Mouse (Mus musculus) testis, adult 2 months (tissue): Measurements from ENCODE around the gene Xrcc1. TPM values are rescaled to one million over a fixed set of nuclear protein-coding genes. Genes with fewer than 3 reads are reported as not detected.
A peak's percentile ranks its signal among the peaks of the same experiment; 100 is the strongest.
"Not testable (repeated sequence)": the region's sequence is repeated elsewhere in the genome, so short reads cannot be mapped to it uniquely, and the experiment has no call there.

Experiments used
- H3K27ac ChIP-seq: fragments of 200-500 bp; 2 replicates; pipeline ENCODE4 v1.5.1; 2012; ENCODE audit warnings: low read depth, low read length; ENCODE audit not compliant: control insufficient read depth, insufficient read depth
- H3K27me3 ChIP-seq: fragments of 200-500 bp; 2 replicates; pipeline ENCODE4 v1.6.1; 2012; ENCODE audit warnings: mild to moderate bottlenecking, low read length, moderate library complexity; ENCODE audit not compliant: control insufficient read depth, insufficient read depth
- H3K36me3 ChIP-seq: fragments of 200-500 bp; 2 replicates; pipeline ENCODE4 v1.6.1; 2012; ENCODE audit warnings: mild to moderate bottlenecking, low read length; ENCODE audit not compliant: control insufficient read depth, insufficient read depth
- H3K4me1 ChIP-seq: fragments of 200-500 bp; 2 replicates; pipeline ENCODE4 v1.6.1; 2012; ENCODE audit warnings: low read length; ENCODE audit not compliant: control insufficient read depth, insufficient read depth
- H3K4me3 ChIP-seq: fragments of 200-500 bp; 2 replicates; pipeline ENCODE4 v1.5.1; 2012; ENCODE audit warnings: low read depth, mild to moderate bottlenecking, low read length, moderate library complexity, mixed read lengths; ENCODE audit not compliant: control insufficient read depth
- CTCF ChIP-seq: fragments of 200-500 bp; IDR thresholded peaks from 2 replicates; pipeline ENCODE4 v1.5.1; 2012; ENCODE audit warnings: low read depth, mild to moderate bottlenecking, inconsistent platforms, low read length, moderate library complexity; ENCODE audit not compliant: control insufficient read depth, insufficient read depth, insufficient replicate concordance
- POLR2A ChIP-seq: fragments of 200-500 bp; IDR thresholded peaks from 2 replicates; pipeline ENCODE4 v1.6.1; 2012; ENCODE audit warnings: low read depth, mild to moderate bottlenecking, inconsistent platforms, low read length, moderate library complexity; ENCODE audit not compliant: control insufficient read depth
- polyA plus RNA-seq: library from polyadenylated mRNA; depleted of rRNA; stranded (reverse); fragments of >200 nt; gene quantifications from 2 replicates; pipeline ENCODE4 v1.2.3, GENCODE M21; 2012

Xrcc1 gene
- polyA plus RNA-seq, 1 experiment, result 69.4 TPM

DNA sequence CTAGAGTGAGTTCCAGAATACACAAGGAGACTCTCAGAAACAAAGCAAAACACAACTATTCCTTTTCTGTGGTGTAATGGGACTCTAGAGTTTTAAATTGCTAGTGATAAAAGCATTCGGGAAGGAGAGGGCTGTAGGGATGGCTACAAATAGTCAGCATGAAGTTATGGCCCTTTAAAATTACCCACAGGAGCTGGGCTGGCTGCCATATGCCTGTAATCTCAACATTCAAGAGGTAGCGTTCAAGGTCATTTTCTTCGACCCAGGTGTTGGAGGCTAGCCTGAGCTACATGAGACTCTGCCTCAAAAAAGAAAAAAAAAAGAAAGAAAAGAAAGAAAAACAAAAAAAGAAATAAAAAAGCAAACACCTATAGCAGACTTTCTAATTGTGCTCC is 40.0 kb upstream of the Xrcc1 start:
- peaks cover 19% of the 10 kb centered on the region for H3K4me1 ChIP-seq
- TF ChIP-seq POLR2A (no peak), CTCF (no peak)
- H3K36me3 ChIP-seq, result no peaks in the 10 kb centered on the region
- H3K4me3 ChIP-seq, result no peak overlapping the region
- H3K27me3 ChIP-seq, result no peaks in the 10 kb centered on the region
- H3K27ac ChIP-seq, result no peak overlapping the region; the same call in 1 of the 2 replicates

DNA sequence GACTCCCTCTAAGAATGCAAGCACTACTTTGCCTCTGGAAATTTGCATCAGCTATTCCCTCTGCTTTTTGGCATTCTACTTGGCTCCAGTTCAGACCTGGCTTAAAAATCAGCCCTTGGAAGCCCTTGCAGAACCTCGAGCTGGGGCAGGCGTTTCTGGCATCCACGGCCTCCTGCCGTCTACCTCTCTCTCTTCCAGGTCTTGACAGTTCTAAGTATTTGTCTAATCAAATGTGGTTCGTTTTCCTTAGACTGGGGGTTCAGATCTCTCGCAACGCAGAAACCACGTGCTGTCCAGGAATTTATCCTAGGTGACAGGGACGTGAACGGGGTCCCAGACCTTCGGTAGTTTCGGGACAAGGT is 39.6 kb upstream of the Xrcc1 start:
- peak overlapping the region; percentile 85 for H3K27ac ChIP-seq
- no peaks in the 10 kb centered on the region for H3K27me3 ChIP-seq
- peaks cover 18% of the 10 kb centered on the region for H3K4me1 ChIP-seq
- no peak for TF ChIP-seq POLR2A
- TF ChIP-seq CTCF, result no peak
- peak overlapping the region; percentile 94 for H3K4me3 ChIP-seq
- H3K36me3 ChIP-seq, result no peaks in the 10 kb centered on the region

DNA sequence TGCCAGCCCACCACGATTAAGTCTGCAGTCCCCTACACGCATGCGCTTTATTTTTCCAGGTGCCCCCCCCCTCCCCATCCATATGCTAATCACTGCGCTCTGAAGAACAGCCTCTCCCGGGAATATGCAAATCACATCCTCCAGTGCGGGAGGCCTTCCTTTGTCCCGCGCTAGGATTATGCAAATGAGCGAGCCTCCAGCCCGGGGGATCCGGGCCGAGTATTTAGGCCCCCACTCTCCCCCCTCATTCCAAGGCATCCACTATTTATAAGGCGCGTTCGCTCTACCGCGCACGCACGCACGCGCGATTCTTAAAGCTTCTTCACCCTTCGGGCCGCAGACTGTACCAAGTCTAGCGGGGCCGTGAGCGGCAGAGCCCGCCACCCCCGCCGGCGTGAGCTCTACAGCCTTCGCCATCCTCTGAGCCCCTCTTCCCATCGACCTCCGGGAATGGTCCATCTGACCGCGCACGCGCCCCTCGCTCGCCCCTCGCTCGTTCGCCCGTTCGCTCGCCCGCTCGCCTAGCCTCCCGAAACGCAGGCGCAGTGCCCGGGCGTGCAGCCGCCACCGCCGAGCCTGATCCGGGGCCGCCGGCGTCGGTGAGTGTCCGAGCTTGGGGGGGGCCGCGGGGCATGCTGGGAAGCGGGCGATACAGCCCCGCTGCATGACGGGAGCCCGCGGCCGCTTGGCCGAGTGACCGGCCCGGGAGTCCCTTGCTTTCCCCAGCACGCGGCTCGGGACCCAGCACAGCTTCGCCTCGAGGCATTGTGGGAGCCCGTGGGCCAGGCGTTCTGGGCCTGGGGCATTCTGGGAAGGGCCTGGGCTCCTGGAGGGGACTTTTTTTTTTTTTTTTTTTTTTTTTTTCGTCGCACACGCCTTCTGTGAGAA is 39.0 kb upstream of the Xrcc1 start, which contains the start of gene Zfp428:
Gene Zfp428 (plus strand): TSS at position 169 of the 888 bp plus-strand sequence.
- Histone ChIP-seq H3K4me3 (peak within 1 kb of the TSS; percentile 94), H3K36me3 (no peaks in the 10 kb centered on the region), H3K27me3 (no peaks in the 10 kb centered on the region), H3K27ac (peak within 1 kb of the TSS; percentile 85), H3K4me1 (peaks cover 17% of the 10 kb centered on the region)
- TF ChIP-seq POLR2A (0 out of 2 replicates have a peak, but pooled peaks have one; percentile 61), CTCF (no peak)

GRCm38 (mm10) chr7:24507726-24508114 is 38.4 kb upstream of the Xrcc1 start:
- Histone ChIP-seq H3K36me3 (no peaks in the 10 kb centered on the region), H3K27me3 (no peaks in the 10 kb centered on the region), H3K4me1 (peaks cover 17% of the 10 kb centered on the region), H3K4me3 (peak overlapping the region; percentile 94), H3K27ac (peak overlapping the region; percentile 85)
- TF ChIP-seq CTCF (no peak), POLR2A (no peak)

- H3K27ac ChIP-seq, result peak within 1 kb of the TSS; percentile 27; the same call in 1 of the 2 replicates
- no peaks in the 10 kb centered on the region for H3K27me3 ChIP-seq
- H3K4me3 ChIP-seq, result peak within 1 kb of the TSS; percentile 70
- H3K4me1 ChIP-seq, result peaks cover 4% of the 10 kb centered on the region
- TF ChIP-seq CTCF, result no peak
- TF ChIP-seq POLR2A, result peak; percentile 58
- H3K36me3 ChIP-seq, result no peaks in the 10 kb centered on the region
Measured at GRCm38 (mm10) chr7:24512355-24512754, 33.7 kb upstream of the Xrcc1 start, which contains the start of gene AC161166.1. TSS of gene AC161166.1 (minus strand) at chr7:24512455.

- H3K27ac ChIP-seq, H3K27me3 ChIP-seq, H3K4me3 ChIP-seq, H3K36me3 ChIP-seq, H3K4me1 ChIP-seq: not testable (repeated sequence)
Measured at GRCm38 (mm10) chr7:24516319-24516718, 29.8 kb upstream of the Xrcc1 start.

DNA sequence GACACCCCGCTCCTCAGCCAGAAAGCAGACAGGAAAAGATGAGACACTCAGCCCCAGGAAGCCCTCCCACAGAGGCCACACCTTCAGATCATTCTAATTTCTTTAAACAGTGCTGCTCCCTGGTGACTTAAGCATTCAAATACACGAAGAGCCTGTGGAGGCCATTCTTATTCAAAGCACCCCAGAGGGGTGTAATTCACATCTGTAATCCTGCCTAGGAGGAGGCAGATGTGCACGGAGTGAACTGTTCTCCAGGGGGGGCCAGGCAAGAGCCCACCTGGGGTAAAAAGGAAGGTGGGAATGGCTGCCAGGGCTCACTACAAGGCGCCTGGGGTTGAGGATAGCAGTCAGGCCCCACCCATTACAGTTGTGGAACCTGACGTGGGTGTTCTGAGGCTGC is 29.0 kb upstream of the Xrcc1 start:
- H3K27me3 ChIP-seq, result no peaks in the 10 kb centered on the region
- H3K4me1 ChIP-seq, result no peaks in the 10 kb centered on the region
- H3K4me3 ChIP-seq, result no peak overlapping the region
- TF ChIP-seq POLR2A, result no peak
- TF ChIP-seq CTCF, result no peak
- no peaks in the 10 kb centered on the region for H3K36me3 ChIP-seq
- H3K27ac ChIP-seq, result no peak overlapping the region
